8 mouse cellular contexts compared by ENCODE assay signal in the genomic region with DNA sequence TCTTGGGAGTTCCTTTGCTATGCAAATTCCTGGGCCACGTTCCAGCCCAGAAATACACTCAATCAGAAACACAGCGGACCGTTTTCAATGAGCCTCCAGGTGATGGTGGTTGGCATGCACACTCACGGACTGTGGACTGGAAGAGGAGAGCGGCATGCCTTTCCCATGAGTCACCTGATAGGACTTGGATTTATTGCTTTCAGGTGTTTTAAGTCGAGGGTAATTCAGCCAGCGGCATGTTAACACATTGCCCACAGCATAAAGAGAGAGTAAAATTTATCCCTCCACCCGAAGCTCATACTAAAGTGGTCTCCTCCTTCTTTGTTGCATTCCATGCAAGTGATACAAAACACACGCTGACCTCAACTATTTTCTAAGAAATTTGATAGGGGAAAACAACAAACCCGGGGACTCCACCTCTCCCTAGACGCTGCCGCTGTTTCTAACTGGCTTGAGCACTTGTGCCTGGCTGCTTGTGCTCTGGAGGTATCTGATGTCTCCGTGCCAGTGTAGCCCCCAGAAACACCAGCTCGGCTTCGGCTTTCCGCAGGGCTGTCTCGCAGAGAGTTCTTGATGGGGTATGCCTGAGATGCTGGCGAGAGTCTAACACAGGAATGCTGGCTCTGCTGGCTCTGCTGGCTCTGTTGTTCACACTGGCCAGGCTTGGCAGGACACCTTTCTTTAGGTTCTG.
DNase-seq lines count a peak whose midpoint lies in the region; ATAC-seq and TF ChIP-seq lines count a peak whose summit lies in the region.

No protein-coding gene starts in this region.

- no peaks in the 10 kb centered on the region for H3K9me3 ChIP-seq in forebrain, embryonic 14.5 days (replicated peaks; ENCODE audit: control insufficient read depth, low read length)
- no peaks in the 10 kb centered on the region for H3K9me3 ChIP-seq in hindbrain, embryonic 12.5 days (replicated peaks)
- no peaks in the 10 kb centered on the region for H3K9me3 ChIP-seq in limb, embryonic 13.5 days
- no peaks in the 10 kb centered on the region for H3K9me3 ChIP-seq in neural tube, embryonic 13.5 days

- no peak for TF ChIP-seq POLR2A in testis, adult 2 months (IDR thresholded peaks at IDR 0.05; ENCODE audit: control insufficient read depth, low read depth, low read length)

- H3K4me3 ChIP-seq in testis, adult 2 months (ENCODE audit: control insufficient read depth, low read depth, low read length) = peak overlapping the region; percentile 28
- H3K4me3 ChIP-seq in forebrain, embryonic 14.5 days (ENCODE audit: low read depth, low read length) = no peak overlapping the region
- no peak overlapping the region for H3K4me3 ChIP-seq in hindbrain, embryonic 12.5 days
- peak overlapping the region; percentile 32 for H3K4me3 ChIP-seq in limb, embryonic 13.5 days
- no peak overlapping the region for H3K4me3 ChIP-seq in neural tube, embryonic 13.5 days

- H3K4me1 ChIP-seq in testis, adult 2 months (ENCODE audit: control insufficient read depth, insufficient read depth, low read length) = peaks cover 6% of the 10 kb centered on the region
- H3K4me1 ChIP-seq in forebrain, embryonic 14.5 days (ENCODE audit: control insufficient read depth, insufficient read depth, low read length) = peaks cover 5% of the 10 kb centered on the region; the same call in 1 of the 2 replicates
- peaks cover 13% of the 10 kb centered on the region for H3K4me1 ChIP-seq in hindbrain, embryonic 12.5 days
- peaks cover 39% of the 10 kb centered on the region for H3K4me1 ChIP-seq in limb, embryonic 13.5 days
- H3K4me1 ChIP-seq in neural tube, embryonic 13.5 days (replicated peaks) = peaks cover 14% of the 10 kb centered on the region

- 0 out of 2 replicates have a peak, but pooled peaks have one; percentile 29 for ATAC-seq in forebrain, embryonic 14.5 days
- no peak for ATAC-seq in hindbrain, embryonic 12.5 days (ENCODE audit: low FRiP score)
- peak; percentile 78 for ATAC-seq in limb, embryonic 13.5 days (ENCODE audit: low FRiP score, low read depth)
- no peak for ATAC-seq in neural tube, embryonic 13.5 days (ENCODE audit: low read depth)

- WGBS in forebrain, embryonic 14.5 days = 37% methylated on average over 18 of the region's 18 CpGs
- WGBS in hindbrain, embryonic 12.5 days = 48% methylated on average over 18 of the region's 18 CpGs
- 4% methylated on average over 18 of the region's 18 CpGs for WGBS in limb, embryonic 13.5 days
- 42% methylated on average over 18 of the region's 18 CpGs for WGBS in neural tube, embryonic 13.5 days

- H3K27me3 ChIP-seq in testis, adult 2 months (ENCODE audit: control insufficient read depth, insufficient read depth, low read length) = no peaks in the 10 kb centered on the region
- H3K27me3 ChIP-seq in forebrain, embryonic 14.5 days (replicated peaks; ENCODE audit: control insufficient read depth, insufficient read depth, low read length) = no peaks in the 10 kb centered on the region
- no peaks in the 10 kb centered on the region for H3K27me3 ChIP-seq in hindbrain, embryonic 12.5 days
- H3K27me3 ChIP-seq in limb, embryonic 13.5 days = no peaks in the 10 kb centered on the region
- H3K27me3 ChIP-seq in neural tube, embryonic 13.5 days = no peaks in the 10 kb centered on the region

- 0 out of 2 replicates have a peak overlapping the region, but pooled peaks have one; percentile 21 for H3K27ac ChIP-seq in testis, adult 2 months (ENCODE audit: control insufficient read depth, insufficient read depth, low read depth, low read length)
- H3K27ac ChIP-seq in forebrain, embryonic 14.5 days (ENCODE audit: low read depth, low read length) = no peak overlapping the region
- H3K27ac ChIP-seq in hindbrain, embryonic 12.5 days = peak overlapping the region; percentile 71
- peak overlapping the region; percentile 99 for H3K27ac ChIP-seq in limb, embryonic 13.5 days
- peak overlapping the region; percentile 73 for H3K27ac ChIP-seq in neural tube, embryonic 13.5 days (replicated peaks)

- no peaks in the 10 kb centered on the region for H3K36me3 ChIP-seq in testis, adult 2 months (ENCODE audit: control insufficient read depth, insufficient read depth, low read length)
- no peaks in the 10 kb centered on the region for H3K36me3 ChIP-seq in forebrain, embryonic 14.5 days (ENCODE audit: control insufficient read depth, insufficient read depth, low read length)
- H3K36me3 ChIP-seq in hindbrain, embryonic 12.5 days = no peaks in the 10 kb centered on the region
- H3K36me3 ChIP-seq in limb, embryonic 13.5 days = no peaks in the 10 kb centered on the region
- no peaks in the 10 kb centered on the region for H3K36me3 ChIP-seq in neural tube, embryonic 13.5 days

- no peak for DNase-seq in testis, postnatal 14 days (ENCODE audit: low spot score)
- no peak for DNase-seq in forebrain, embryonic 14.5 days (ENCODE audit: low spot score)
- DNase-seq in right cerebral cortex, postnatal 36 days (ENCODE audit: low spot score in 2 of 2) = no peak
- DNase-seq in cerebellum, adult 11-12 months = no peak

- no peak overlapping the region for H3K9ac ChIP-seq in forebrain, embryonic 14.5 days (ENCODE audit: low read length)
- no peak overlapping the region for H3K9ac ChIP-seq in hindbrain, embryonic 12.5 days
- H3K9ac ChIP-seq in limb, embryonic 13.5 days = peak overlapping the region; percentile 54
- H3K9ac ChIP-seq in neural tube, embryonic 13.5 days = no peak overlapping the region

- TF ChIP-seq CTCF in testis, adult 2 months (IDR thresholded peaks at IDR 0.05; ENCODE audit: control insufficient read depth, insufficient read depth, insufficient replicate concordance, low read depth, low read length) = no peak

- H3K4me2 ChIP-seq in forebrain, embryonic 14.5 days (ENCODE audit: low read length) = no peak overlapping the region
- H3K4me2 ChIP-seq in hindbrain, embryonic 12.5 days (replicated peaks) = peak overlapping the region; percentile 21; the same call in 1 of the 2 replicates
- peak overlapping the region; percentile 63 for H3K4me2 ChIP-seq in limb, embryonic 13.5 days (replicated peaks)
- H3K4me2 ChIP-seq in neural tube, embryonic 13.5 days = peak overlapping the region; percentile 17; the same call in 1 of the 2 replicates

Comparison
In these comparisons a context has a peak if more than half of its experiments do, and no peak if none do; other contexts are left out.
1. H3K4me3 ChIP-seq: peak in testis, adult 2 months (single experiment) and limb, embryonic 13.5 days (single experiment); none in forebrain, embryonic 14.5 days (single experiment), hindbrain, embryonic 12.5 days (single experiment) and neural tube, embryonic 13.5 days (single experiment).
2. ATAC-seq: peak in forebrain, embryonic 14.5 days (single experiment) and limb, embryonic 13.5 days (single experiment); none in hindbrain, embryonic 12.5 days (single experiment) and neural tube, embryonic 13.5 days (single experiment).